ENCODE assay signal across 19 mouse cellular contexts in the genomic region with DNA sequence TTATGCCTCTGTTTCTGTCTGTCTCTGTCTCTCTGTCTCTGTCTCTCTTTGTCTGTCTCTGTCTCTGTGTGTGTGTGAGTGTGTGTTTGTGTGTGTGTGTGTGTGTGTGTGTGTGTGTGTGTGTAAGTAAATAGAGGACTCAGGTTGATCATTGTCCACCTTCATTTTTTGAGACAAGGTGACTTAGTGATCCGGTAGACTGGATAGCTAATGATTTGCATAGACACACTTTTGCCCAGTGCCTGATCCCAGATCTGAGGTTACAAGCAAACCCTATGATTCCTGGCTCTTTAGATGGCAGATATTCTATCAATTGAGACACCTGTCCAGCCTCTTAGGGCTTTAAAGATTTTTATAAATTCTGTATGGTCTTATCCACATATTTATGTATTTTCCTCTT.
"Had no signal": no experiment of that assay in that cellular context is flagged by ENCODE, and none has a peak within 500 bp of the region (broad histone marks: within the 10 kb centered on the region; RNA-seq: fewer than 3 reads in every experiment).

No protein-coding gene starts in this region.

- H3K36me3 ChIP-seq: limb, embryonic 10.5 days; limb, embryonic 13.5 days; liver, embryonic 12.5 days; liver, embryonic 15.5 days; lung, embryonic 15.5 days; midbrain, embryonic 15.5 days; neural tube, embryonic 12.5 days had no signal

- DNase-seq: layer of hippocampus, adult 9-11 months; liver; lung, adult 18-20 months; lung, postnatal 10 days; lung, postnatal 36 days; retina, postnatal 1 day; thymus, adult 18-20 months; thymus, postnatal 14 days; thymus, postnatal 4 days had no signal

- ATAC-seq: intestine, postnatal 0 days; liver, embryonic 12.5 days; midbrain, embryonic 15.5 days had no signal

- H3K27me3 ChIP-seq: limb, embryonic 13.5 days; liver, embryonic 12.5 days; liver, embryonic 15.5 days; lung, embryonic 15.5 days; midbrain, embryonic 15.5 days; neural tube, embryonic 12.5 days had no signal

- H3K4me2 ChIP-seq: limb, embryonic 13.5 days; liver, embryonic 12.5 days; liver, embryonic 15.5 days; lung, embryonic 15.5 days; midbrain, embryonic 11.5 days; midbrain, embryonic 15.5 days; neural tube, embryonic 12.5 days had no signal

- H3K9me3 ChIP-seq: limb, embryonic 10.5 days; limb, embryonic 13.5 days; liver, embryonic 12.5 days; liver, embryonic 15.5 days; lung, embryonic 15.5 days; midbrain, embryonic 15.5 days; neural tube, embryonic 12.5 days had no signal

- H3K9ac ChIP-seq: limb, embryonic 13.5 days; liver, embryonic 12.5 days; liver, embryonic 15.5 days; lung, embryonic 15.5 days; midbrain, embryonic 15.5 days; neural tube, embryonic 12.5 days had no signal

- H3K27ac ChIP-seq: layer of hippocampus, adult 2 months; limb, embryonic 10.5 days; limb, embryonic 13.5 days; liver, embryonic 12.5 days; liver, embryonic 15.5 days; lung, embryonic 15.5 days; midbrain, embryonic 15.5 days; neural tube, embryonic 12.5 days had no signal

- H3K4me3 ChIP-seq: layer of hippocampus, adult 2 months; limb, embryonic 10.5 days; limb, embryonic 13.5 days; liver, embryonic 12.5 days; liver, embryonic 15.5 days; lung, embryonic 15.5 days; midbrain, embryonic 15.5 days; neural tube, embryonic 12.5 days had no signal

- H3K4me1 ChIP-seq: limb, embryonic 10.5 days; limb, embryonic 13.5 days; liver, embryonic 12.5 days; liver, embryonic 15.5 days; lung, embryonic 15.5 days; midbrain, embryonic 15.5 days; neural tube, embryonic 12.5 days had no signal
